Mouse (Mus musculus): ENCODE results near the gene Pim1.

DNA sequence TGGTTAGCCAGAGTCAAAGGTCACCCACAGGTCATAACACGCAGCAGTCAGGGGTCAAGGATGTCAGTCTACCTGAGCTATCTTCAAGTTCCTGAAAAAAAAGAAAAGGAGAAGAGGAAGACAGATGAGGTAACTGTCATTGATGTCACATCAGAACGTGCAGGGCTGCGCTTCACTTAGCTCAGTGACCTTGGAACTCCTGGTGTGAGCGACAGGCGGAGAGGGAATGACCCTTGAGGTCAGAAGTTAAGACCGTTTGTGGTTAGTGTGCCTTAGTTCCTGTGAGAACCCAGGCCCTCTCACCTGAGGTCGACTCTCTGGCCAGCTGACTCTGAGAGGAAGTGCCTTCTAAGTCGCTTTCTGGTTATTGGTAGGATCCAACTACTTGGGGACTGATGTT lies 20.1 kb downstream of the Pim1 start:
- TF ChIP-seq CTCF (IDR thresholded peaks at IDR 0.05; ENCODE audit: low read depth) (no peak), EP300 (optimal IDR thresholded peaks at IDR 0.05) (no peak)
